Mouse (Mus musculus): ENCODE measurements around the gene Foxp4.

DNA sequence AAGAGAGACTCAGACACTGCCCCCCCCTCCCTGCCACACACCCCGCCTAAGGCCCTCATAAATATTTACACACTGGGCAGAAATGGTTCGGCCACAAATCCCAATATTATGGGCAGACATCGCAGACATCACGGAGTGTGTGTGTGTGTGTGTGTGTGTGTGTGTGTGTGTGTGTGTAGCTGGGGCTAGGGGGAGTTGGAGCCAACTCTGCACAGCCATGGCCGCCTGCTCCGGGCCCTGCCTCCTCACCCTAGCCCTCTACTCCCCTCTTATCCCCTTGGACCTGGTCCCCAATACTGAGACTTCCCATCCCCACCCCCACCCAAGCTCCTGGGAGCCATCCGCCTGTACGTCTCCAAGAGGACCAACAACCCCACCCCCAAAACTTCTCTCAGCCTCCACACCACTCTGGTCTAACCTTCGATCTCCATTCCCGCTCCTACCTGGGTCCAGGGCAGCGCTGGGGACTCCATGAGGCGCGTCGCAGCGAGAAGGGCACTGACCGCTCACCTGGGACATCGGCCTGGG lies 91.9 kb downstream of the Foxp4 start:
- no peak for TF ChIP-seq MAX (IDR thresholded peaks at IDR 0.05)
- TF ChIP-seq CTCF (IDR thresholded peaks at IDR 0.05; ENCODE audit: control insufficient read depth, insufficient read depth, insufficient read length): no peak
- no peak for TF ChIP-seq FOSL1 (IDR thresholded peaks at IDR 0.05; ENCODE audit: insufficient read depth, low read length, poor library complexity, severe bottlenecking)
- no peak for TF ChIP-seq MYOD1 (IDR thresholded peaks at IDR 0.05; ENCODE audit: control insufficient read depth, insufficient read length, low read depth)
- TF ChIP-seq USF1 (IDR thresholded peaks at IDR 0.05; ENCODE audit: low read depth): no peak
- TF ChIP-seq CEBPB (IDR thresholded peaks at IDR 0.05; ENCODE audit: low read depth): no peak
- TF ChIP-seq MYOG (IDR thresholded peaks at IDR 0.05; ENCODE audit: control insufficient read depth, extremely low read depth, insufficient read length): no peak

All from C2C12 (cell line).